Mouse (Mus musculus) testis, adult 2 months (tissue): ENCODE results near the gene Gdap1l1. TPM values are rescaled to one million over a fixed set of nuclear protein-coding genes. Genes with fewer than 3 reads are reported as not detected.
"Not testable (repeated sequence)": the region's sequence is repeated elsewhere in the genome, so short reads cannot be mapped to it uniquely, and the experiment has no call there.

Experiments
- H3K27ac ChIP-seq: fragments of 200-500 bp; 2 replicates; pipeline ENCODE4 v1.5.1; 2012; ENCODE audit warnings: low read depth, low read length; ENCODE audit not compliant: control insufficient read depth, insufficient read depth
- H3K27me3 ChIP-seq: fragments of 200-500 bp; 2 replicates; pipeline ENCODE4 v1.6.1; 2012; ENCODE audit warnings: mild to moderate bottlenecking, low read length, moderate library complexity; ENCODE audit not compliant: control insufficient read depth, insufficient read depth
- H3K36me3 ChIP-seq: fragments of 200-500 bp; 2 replicates; pipeline ENCODE4 v1.6.1; 2012; ENCODE audit warnings: mild to moderate bottlenecking, low read length; ENCODE audit not compliant: control insufficient read depth, insufficient read depth
- H3K4me1 ChIP-seq: fragments of 200-500 bp; 2 replicates; pipeline ENCODE4 v1.6.1; 2012; ENCODE audit warnings: low read length; ENCODE audit not compliant: control insufficient read depth, insufficient read depth
- H3K4me3 ChIP-seq: fragments of 200-500 bp; 2 replicates; pipeline ENCODE4 v1.5.1; 2012; ENCODE audit warnings: low read depth, mild to moderate bottlenecking, low read length, moderate library complexity, mixed read lengths; ENCODE audit not compliant: control insufficient read depth
- CTCF ChIP-seq: fragments of 200-500 bp; IDR thresholded peaks from 2 replicates; pipeline ENCODE4 v1.5.1; 2012; ENCODE audit warnings: low read depth, mild to moderate bottlenecking, inconsistent platforms, low read length, moderate library complexity; ENCODE audit not compliant: control insufficient read depth, insufficient read depth, insufficient replicate concordance
- POLR2A ChIP-seq: fragments of 200-500 bp; IDR thresholded peaks from 2 replicates; pipeline ENCODE4 v1.6.1; 2012; ENCODE audit warnings: low read depth, mild to moderate bottlenecking, inconsistent platforms, low read length, moderate library complexity; ENCODE audit not compliant: control insufficient read depth
- polyA plus RNA-seq: library from polyadenylated mRNA; depleted of rRNA; stranded (reverse); fragments of >200 nt; gene quantifications from 2 replicates; pipeline ENCODE4 v1.2.3, GENCODE M21; 2012

The Gdap1l1 gene
- polyA plus RNA-seq, 1 experiment, result 0.16 TPM

DNA sequence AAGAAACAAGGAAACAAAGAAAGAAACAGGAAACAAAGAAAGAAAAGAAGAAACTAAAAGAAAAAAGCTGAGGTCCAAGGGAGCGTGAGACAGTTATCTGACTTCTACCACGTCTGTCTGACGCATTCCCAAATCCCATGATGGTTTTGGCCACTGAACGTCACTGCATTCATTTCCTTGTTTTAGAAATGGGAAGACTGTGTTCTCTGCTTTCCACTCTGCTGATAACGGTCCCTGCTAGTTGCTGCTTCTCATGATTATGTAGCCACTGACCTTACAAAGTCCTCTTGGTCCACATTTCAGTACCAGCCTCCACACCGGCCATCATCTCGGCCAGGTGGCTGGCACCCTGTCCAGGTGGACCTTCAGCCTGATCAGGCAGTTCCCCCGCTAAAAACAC is 39.1 kb upstream of the Gdap1l1 start:
- TF ChIP-seq CTCF, result no peak
- no peak for TF ChIP-seq POLR2A

DNA sequence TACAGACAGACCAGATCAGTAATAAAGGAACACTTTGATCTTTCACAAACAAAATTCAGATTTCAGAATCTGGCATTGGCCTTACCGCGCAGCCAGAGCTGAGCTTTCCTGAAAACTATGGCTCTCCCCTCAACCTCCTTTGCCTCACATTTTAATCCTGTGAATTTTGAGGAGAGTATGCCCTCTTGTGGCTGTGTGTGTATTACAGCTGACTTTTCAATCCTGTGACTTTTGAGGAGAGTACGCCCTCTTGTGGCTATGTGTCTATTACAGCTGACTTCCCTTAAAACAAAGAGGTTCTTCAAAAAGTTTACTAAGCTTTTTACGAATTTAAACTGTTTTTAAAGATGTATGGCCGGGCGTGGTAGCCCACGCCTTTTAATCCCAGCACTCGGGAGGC is 37.1 kb upstream of the Gdap1l1 start:
- peaks cover 16% of the 10 kb centered on the region for H3K4me1 ChIP-seq
- H3K27ac ChIP-seq, result no peak overlapping the region
- TF ChIP-seq POLR2A, result no peak
- TF ChIP-seq CTCF, result peak; percentile 35; the same call in 1 of the 2 replicates
- no peak overlapping the region for H3K4me3 ChIP-seq
- no peaks in the 10 kb centered on the region for H3K36me3 ChIP-seq
- H3K27me3 ChIP-seq, result no peaks in the 10 kb centered on the region

More for the DNA sequence above, 39.1 kb upstream of the Gdap1l1 start:
- Histone ChIP-seq H3K36me3 (no peaks in the 10 kb centered on the region), H3K27ac (peak overlapping the region; percentile 58), H3K4me1 (peaks cover 16% of the 10 kb centered on the region), H3K4me3 (no peak overlapping the region), H3K27me3 (no peaks in the 10 kb centered on the region)

DNA sequence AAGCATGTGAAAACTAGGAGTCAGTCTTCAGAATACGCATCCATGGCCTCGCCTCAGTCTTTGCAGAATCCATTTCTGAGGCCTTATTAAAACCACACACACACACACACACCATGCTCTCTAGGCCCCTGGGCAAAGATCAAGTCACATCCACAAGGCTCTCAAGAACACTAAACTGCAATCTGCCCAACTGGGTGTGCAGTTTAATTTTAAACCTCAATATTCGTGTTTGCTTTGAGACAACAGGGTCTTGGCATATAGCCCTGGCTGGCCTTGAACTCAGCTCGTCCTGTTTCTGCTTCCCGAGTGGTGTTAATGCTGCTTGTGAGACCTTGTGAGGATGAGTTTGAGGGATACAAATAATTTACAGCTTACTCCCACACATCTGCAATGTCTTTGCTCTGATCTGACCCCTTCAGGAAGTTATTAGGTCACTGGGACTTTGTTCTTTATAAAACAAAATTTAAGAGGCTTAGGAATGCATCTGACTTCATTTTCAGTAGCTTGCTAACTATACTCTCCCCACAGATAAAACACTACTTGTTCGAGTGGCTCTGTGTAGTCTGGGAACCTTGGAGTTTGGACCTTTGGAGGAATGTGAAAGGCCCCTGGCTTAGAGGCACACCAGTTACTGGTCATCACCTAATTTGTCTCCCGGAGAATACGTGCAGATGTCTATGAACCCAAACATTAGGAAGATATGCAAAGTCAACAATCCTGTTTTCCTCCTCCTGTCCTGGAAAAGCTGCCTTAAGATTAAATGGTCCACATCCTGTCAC is 34.0 kb upstream of the Gdap1l1 start:
- H3K4me1 ChIP-seq, result peaks cover 3% of the 10 kb centered on the region; the same call in 1 of the 2 replicates
- H3K27me3 ChIP-seq, result no peaks in the 10 kb centered on the region
- H3K27ac ChIP-seq, result no peak overlapping the region
- H3K4me3 ChIP-seq, result no peak overlapping the region
- H3K36me3 ChIP-seq, result no peaks in the 10 kb centered on the region
- TF ChIP-seq POLR2A (no peak), CTCF (no peak)

DNA sequence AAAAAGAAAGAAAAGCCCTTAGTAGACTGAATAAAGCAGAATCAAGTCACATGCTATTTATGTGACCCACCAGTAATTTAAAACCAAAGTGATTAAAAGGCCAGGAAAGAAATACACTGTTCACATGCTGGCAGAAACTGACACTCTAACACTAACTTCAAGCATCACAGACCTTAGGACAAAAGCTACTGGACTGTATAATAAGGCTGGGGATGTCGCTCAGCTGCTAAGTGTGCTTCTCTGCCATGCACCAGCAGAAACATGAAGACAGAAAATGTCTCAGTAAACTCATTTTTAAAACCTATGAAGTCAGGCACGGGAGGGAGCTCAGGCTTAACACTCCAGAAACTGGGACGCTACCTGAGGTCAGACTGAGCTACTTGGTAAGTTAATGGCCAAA is 28.1 kb upstream of the Gdap1l1 start:
- Histone ChIP-seq H3K36me3 (no peaks in the 10 kb centered on the region), H3K27me3 (no peaks in the 10 kb centered on the region), H3K4me3 (no peak overlapping the region), H3K27ac (no peak overlapping the region), H3K4me1 (no peaks in the 10 kb centered on the region)
- TF ChIP-seq POLR2A, result no peak
- TF ChIP-seq CTCF, result no peak

DNA sequence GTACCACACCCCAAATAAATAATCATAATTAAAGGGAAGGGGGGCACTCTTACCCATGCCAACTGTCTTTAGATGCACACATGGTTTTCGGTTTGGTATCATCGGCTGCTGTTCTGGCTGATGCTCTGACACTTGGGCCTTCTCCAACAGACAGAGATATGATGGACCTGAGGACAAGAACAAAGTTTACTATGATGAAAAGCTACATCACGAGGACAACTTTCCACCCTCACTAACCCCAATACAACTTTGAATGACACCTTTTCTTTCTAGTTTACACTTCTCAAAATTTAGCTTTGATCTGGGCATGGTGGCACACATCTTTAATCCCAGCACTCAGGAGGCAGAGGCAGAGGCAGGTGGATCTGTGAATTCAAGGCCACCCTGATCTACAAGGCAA is 26.9 kb upstream of the Gdap1l1 start:
- H3K27ac ChIP-seq, H3K27me3 ChIP-seq, H3K4me3 ChIP-seq, H3K4me1 ChIP-seq, H3K36me3 ChIP-seq: not testable (repeated sequence)

DNA sequence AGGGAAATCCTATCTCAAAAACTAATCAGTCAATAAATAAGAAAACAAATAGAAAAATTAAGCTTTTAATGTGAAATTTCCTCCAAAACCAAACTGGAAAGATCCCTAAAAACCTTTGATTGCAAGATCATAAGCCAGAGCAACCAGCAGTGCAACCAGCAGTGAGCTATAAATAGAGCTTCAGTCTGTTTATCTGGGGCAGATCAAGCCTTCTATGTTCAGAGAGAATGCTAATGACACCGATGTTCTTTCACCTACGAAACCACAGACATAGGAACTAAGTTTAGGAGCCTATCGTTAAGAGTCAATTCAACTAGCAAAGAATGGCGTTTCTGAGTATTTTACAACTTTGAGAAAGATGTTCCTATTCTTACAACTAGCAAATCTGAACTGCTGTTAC is 26.4 kb upstream of the Gdap1l1 start:
- Histone ChIP-seq H3K4me3 (no peak overlapping the region), H3K4me1 (no peaks in the 10 kb centered on the region), H3K36me3 (no peaks in the 10 kb centered on the region), H3K27ac (no peak overlapping the region), H3K27me3 (no peaks in the 10 kb centered on the region)
- TF ChIP-seq CTCF, result no peak
- no peak for TF ChIP-seq POLR2A

DNA sequence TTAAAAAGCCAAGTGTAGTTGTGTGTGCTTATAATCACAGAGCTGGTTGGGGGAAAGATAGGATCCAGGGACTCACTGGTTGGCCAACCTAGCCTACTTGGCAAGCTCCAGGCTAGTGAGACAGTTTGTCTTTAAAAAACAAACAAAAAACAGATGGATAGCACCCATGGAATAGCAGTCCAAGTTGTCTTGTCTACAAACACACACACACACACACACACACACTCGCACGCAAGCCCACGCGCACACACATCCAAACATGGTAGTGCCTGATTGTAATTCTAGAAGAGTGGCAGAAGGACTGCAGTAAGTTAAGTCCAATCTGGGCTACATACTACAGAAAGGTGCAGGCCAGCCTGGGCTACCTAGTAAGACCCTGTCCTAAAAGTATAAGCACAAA is 25.9 kb upstream of the Gdap1l1 start:
- TF ChIP-seq POLR2A (no peak), CTCF (no peak)
- H3K27me3 ChIP-seq, result no peaks in the 10 kb centered on the region
- no peak overlapping the region for H3K27ac ChIP-seq
- no peak overlapping the region for H3K4me3 ChIP-seq
- H3K36me3 ChIP-seq, result no peaks in the 10 kb centered on the region
- peaks cover 2% of the 10 kb centered on the region; the same call in 1 of the 2 replicates for H3K4me1 ChIP-seq
